Mouse (Mus musculus) ES-E14 (cell line): ENCODE measurements around the gene Olfr1360.
A peak's percentile ranks its signal among the peaks of the same experiment; 100 is the strongest.
"Not testable (repeated sequence)": the region's sequence is repeated elsewhere in the genome, so short reads cannot be mapped to it uniquely, and the experiment has no call there.

Experiments
- MAFK ChIP-seq: IDR thresholded peaks from 2 replicates; pipeline ENCODE4 v1.6.1; 2014; ENCODE audit warnings: mild to moderate bottlenecking, low read depth, low read length, inconsistent platforms; ENCODE audit not compliant: insufficient read depth
- ZC3H11A ChIP-seq: IDR thresholded peaks from 2 replicates; pipeline ENCODE4 v1.6.1; 2012; ENCODE audit warnings: low read depth, mild to moderate bottlenecking, inconsistent platforms, low read length, borderline replicate concordance

- TF ChIP-seq ZC3H11A = not testable (repeated sequence)
- TF ChIP-seq MAFK = peak; percentile 50; the same call in 1 of the 2 replicates
Measured at GRCm38 (mm10) chr13:21721757-21722372, 44.7 kb upstream of the Olfr1360 start, which contains the start of gene Hist1h2bm.
